28 mouse cellular contexts compared by ENCODE assay signal in the genomic region with DNA sequence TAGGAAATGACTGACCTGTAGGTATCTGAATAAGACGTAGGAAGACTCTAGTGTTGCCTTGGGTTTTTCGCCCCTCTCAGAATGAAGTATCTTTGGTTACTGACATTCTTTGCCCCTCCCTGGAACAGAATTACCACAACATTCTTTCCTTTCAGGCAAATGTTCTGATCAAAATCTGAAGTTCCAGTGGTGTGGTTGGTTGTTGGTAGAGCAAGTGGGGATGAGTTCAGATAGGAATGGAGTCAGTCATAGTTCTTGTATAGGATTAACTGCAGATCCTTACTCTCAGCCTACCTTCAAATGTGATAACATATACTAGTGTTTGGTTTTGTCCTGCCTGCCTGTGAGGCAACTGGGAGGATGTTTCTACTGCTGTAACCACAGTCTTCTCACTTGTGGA. TPM values are rescaled to one million over a fixed set of nuclear protein-coding genes. Genes with fewer than 3 reads are reported as not detected.
DNase-seq lines count a peak whose midpoint lies in the region; TF ChIP-seq lines count a peak whose summit lies in the region.
"Had no signal": no experiment of that assay in that cellular context is flagged by ENCODE, and none has a peak within 500 bp of the region (broad histone marks: within the 10 kb centered on the region; RNA-seq: fewer than 3 reads in every experiment).

A gene (minus strand): TSS at position 101 of the 400 bp plus-strand sequence.

- no peak for TF ChIP-seq POLR2A in testis, adult 2 months (IDR thresholded peaks at IDR 0.05; ENCODE audit: control insufficient read depth, low read depth, low read length)
- no peak for TF ChIP-seq POLR2A in thymus, adult 2 months (IDR thresholded peaks at IDR 0.05; ENCODE audit: control insufficient read depth, extremely low read depth, insufficient read depth, low read length, poor library complexity)

- H3K27ac ChIP-seq in testis, adult 2 months (ENCODE audit: control insufficient read depth, insufficient read depth, low read depth, low read length): no peak within 1 kb of the TSS
- no peak within 1 kb of the TSS for H3K27ac ChIP-seq in thymus, adult 2 months (ENCODE audit: control insufficient read depth, insufficient read depth, low read length)
- H3K27ac ChIP-seq: embryonic facial prominence, embryonic 10.5 days; embryonic facial prominence, embryonic 12.5 days; forebrain, embryonic 13.5 days; forebrain, embryonic 15.5 days had no signal

- peaks cover 4% of the 10 kb centered on the region for H3K4me1 ChIP-seq in testis, adult 2 months (ENCODE audit: control insufficient read depth, insufficient read depth, low read length)
- peaks cover 5% of the 10 kb centered on the region; the same call in 1 of the 2 replicates for H3K4me1 ChIP-seq in thymus, adult 2 months (replicated peaks; ENCODE audit: control insufficient read depth, insufficient read depth, low read length)
- H3K4me1 ChIP-seq: embryonic facial prominence, embryonic 10.5 days; embryonic facial prominence, embryonic 12.5 days; forebrain, embryonic 13.5 days; forebrain, embryonic 15.5 days had no signal

- no peak for DNase-seq in testis, postnatal 10 days (ENCODE audit: low spot score)
- DNase-seq in thymus, postnatal 25 days: peak; percentile 19
- no peak for DNase-seq in thymus, adult 2 months
- DNase-seq in T-cell, adult 2 months (ENCODE audit: low spot score): peak; percentile 11
- DNase-seq in heart, postnatal 10 days: no peak
- DNase-seq in left cerebral cortex, postnatal 4 days: no peak
- DNase-seq: adrenal gland, adult 8-10 months; adrenal gland, postnatal 14 days; adrenal gland, postnatal 36 days; cerebellum, adult 11-12 months; cerebellum, adult 2 months; cerebellum, adult 9-10 months; cerebellum, postnatal 10 days; cerebellum, postnatal 25 days; forebrain, postnatal 0 days had no signal

- WGBS in thymus, adult 2 months: 56% methylated on average over 2 of the region's 2 CpGs

- intact Hi-C loops in heart, postnatal 10 days (cut with DNase I): no loop called here
- intact Hi-C loops in left cerebral cortex, postnatal 4 days (cut with DNase I): no loop called here

- peak within 1 kb of the TSS; percentile 85 for H3K4me3 ChIP-seq in testis, adult 2 months (ENCODE audit: control insufficient read depth, low read depth, low read length)
- H3K4me3 ChIP-seq in thymus, adult 2 months (ENCODE audit: control insufficient read depth, insufficient read depth, low read length): no peak within 1 kb of the TSS
- H3K4me3 ChIP-seq: embryonic facial prominence, embryonic 10.5 days; embryonic facial prominence, embryonic 12.5 days; forebrain, embryonic 13.5 days; forebrain, embryonic 15.5 days had no signal

- no peak for TF ChIP-seq CTCF in testis, adult 2 months (IDR thresholded peaks at IDR 0.05; ENCODE audit: control insufficient read depth, insufficient read depth, insufficient replicate concordance, low read depth, low read length)
- TF ChIP-seq CTCF in thymus, adult 2 months (IDR thresholded peaks at IDR 0.05; ENCODE audit: borderline replicate concordance, control insufficient read depth, extremely low read depth, insufficient read depth, low read length, poor library complexity): no peak

- H3K27me3 ChIP-seq in testis, adult 2 months (ENCODE audit: control insufficient read depth, insufficient read depth, low read length): no peaks in the 10 kb centered on the region
- H3K27me3 ChIP-seq in thymus, adult 2 months (ENCODE audit: control insufficient read depth, insufficient read depth, low read length): no peaks in the 10 kb centered on the region
- H3K27me3 ChIP-seq: CH12.LX; embryonic facial prominence, embryonic 12.5 days; forebrain, embryonic 13.5 days; forebrain, embryonic 15.5 days had no signal

- no peaks in the 10 kb centered on the region for H3K36me3 ChIP-seq in testis, adult 2 months (ENCODE audit: control insufficient read depth, insufficient read depth, low read length)
- H3K36me3 ChIP-seq in thymus, adult 2 months (ENCODE audit: control insufficient read depth, insufficient read depth, low read length): no peaks in the 10 kb centered on the region
- H3K36me3 ChIP-seq: embryonic facial prominence, embryonic 10.5 days; embryonic facial prominence, embryonic 12.5 days; forebrain, embryonic 15.5 days; G1E had no signal

RNA-seq across cellular contexts. Expression of the gene that starts here (rescaled TPM):
- 109 and 160 TPM in 2 replicates for polyA plus RNA-seq in testis, adult 2 months (2012; rRNA removed)
- polyA plus RNA-seq in thymus, adult 2 months (2012; rRNA removed): not detected in 2 replicates
- total RNA-seq in heart, postnatal 10 days (2021): not detected
- total RNA-seq in left cerebral cortex, postnatal 4 days (2021): not detected
- total RNA-seq: adrenal gland, adult 18-20 months; adrenal gland, adult 8-10 months; adrenal gland, postnatal 14 days; adrenal gland, postnatal 36 days; CH12.LX; forebrain, postnatal 0 days had no signal
- polyA plus RNA-seq: activated CD4-positive, CD25-positive, alpha-beta regulatory T cell, adult 4 months; C2C12; cerebellum, adult 2 months; cortical plate, adult 2 months; embryonic facial prominence, embryonic 10.5 days; embryonic facial prominence, embryonic 12.5 days; embryonic facial prominence, embryonic 14.5 days; forebrain, embryonic 11.5 days; forebrain, embryonic 13.5 days; forebrain, embryonic 15.5 days; forebrain, postnatal 0 days; G1E had no signal

Comparison
In these comparisons a context has a peak if more than half of its experiments do, and no peak if none do; other contexts are left out.
1. RNA of the gene that starts here (polyA plus RNA-seq): 109 to 160 TPM in testis, adult 2 months; not detected in thymus, adult 2 months; every median in the first group is over 100 times any median in the second.
2. DNase-seq: peak in thymus, postnatal 25 days (single experiment) and T-cell, adult 2 months (single experiment); none in testis, postnatal 10 days (single experiment), thymus, adult 2 months (single experiment), heart, postnatal 10 days (0 of 2) and left cerebral cortex, postnatal 4 days (single experiment).